Mouse (Mus musculus) spleen, postnatal 14 days (tissue): Measurements from ENCODE around the gene Ap2a1.

Experiments
- DNase-seq, 2 experiments: peaks; one replicate each; pipeline ENCODE4 v3.0.0; 2021 to 2022; ENCODE audit warnings: low spot score in 2 of 2

Gene Ap2a1

GRCm38 (mm10) chr7:44953561-44953960, 24.3 kb upstream of the Ap2a1 start:
- no peak for DNase-seq

DNA sequence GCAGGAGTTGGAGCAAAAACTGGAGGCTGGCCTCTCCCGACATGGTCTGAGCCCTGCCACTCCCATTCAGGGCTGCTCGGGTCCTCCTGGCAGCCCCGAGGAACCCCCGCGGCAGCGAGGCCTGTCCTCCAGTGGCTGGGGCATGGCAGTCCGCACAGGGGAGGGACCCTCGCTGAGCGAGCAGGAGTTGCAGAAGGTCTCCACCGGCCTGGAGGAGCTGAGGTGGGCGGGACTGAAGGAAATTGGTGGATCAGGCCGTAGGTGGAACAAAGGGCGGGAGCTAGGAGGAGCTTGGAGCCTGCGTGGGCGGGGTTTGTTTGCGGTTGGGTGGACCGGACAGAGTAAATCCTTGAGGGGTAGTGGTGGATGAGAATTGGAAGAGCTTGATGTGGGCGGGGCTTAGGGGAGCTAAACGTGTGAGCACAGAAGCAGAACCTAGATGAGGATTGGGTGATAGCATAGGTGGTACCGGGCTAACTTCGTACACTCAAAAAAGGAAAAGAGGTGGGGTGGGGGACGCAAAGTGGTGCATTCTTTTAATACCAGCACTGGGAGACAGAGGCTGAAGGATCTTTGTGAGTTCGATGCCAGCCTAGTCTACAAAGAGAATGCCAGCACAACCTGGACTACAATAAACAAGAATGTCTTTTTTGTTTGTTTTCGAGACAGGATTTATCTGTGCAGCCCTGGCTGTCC, 23.5 kb upstream of the Ap2a1 start:
- DNase-seq, result peak; percentile 54 to 55

- DNase-seq, result no peak
Measured at GRCm38 (mm10) chr7:44951960-44952359, 22.7 kb upstream of the Ap2a1 start.

- DNase-seq, result no peak
Measured at GRCm38 (mm10) chr7:44949922-44950321, 20.6 kb upstream of the Ap2a1 start.

DNA sequence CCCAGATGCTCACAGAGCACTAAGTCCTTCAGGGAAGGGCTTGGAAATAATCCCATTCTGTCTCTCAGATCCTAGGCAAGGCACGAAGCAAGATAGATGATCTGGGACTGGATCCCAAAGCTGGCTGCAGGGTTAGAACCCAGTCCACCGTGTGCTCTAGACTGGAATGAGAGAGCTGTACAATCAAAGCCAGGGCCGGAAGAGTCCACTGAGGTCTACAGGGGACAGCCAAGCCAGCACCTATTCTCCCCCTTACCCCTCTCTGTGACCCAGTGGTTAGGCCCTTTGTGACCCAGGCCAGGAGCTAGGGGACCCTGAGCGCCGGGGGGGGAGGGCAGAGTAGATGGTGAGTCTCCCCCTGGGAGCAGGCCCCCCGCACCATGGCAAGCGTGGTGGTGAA, 13.6 kb upstream of the Ap2a1 start, which contains the start of gene Tsks:
Gene Tsks (plus strand): TSS at position 301 of the 400 bp plus-strand sequence.
- no peak for DNase-seq

- DNase-seq, result no peak
Measured at GRCm38 (mm10) chr7:44938680-44939079, 9.4 kb upstream of the Ap2a1 start.

- DNase-seq, result no peak
Measured at GRCm38 (mm10) chr7:44928570-44928969, 726 bp downstream of the Ap2a1 start.

DNA sequence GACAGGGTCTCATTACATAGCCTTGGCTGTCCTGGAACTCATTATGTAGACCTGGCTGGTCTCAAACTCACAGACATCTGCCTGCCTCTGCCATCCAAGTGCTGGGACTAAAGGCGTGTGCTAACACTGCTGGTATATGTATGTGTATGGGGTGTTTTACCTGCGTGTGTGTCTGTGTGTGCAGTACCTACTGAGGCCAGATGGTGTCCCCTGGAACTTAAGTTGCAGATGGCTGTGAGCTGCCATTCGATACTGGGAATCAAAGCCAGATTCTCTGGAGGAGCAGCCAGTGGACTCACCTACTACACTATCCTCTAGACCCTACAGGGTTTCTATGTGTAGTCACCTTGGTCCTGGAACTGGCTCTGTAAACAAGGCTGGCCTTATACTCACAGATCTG, 3.8 kb downstream of the Ap2a1 start:
- DNase-seq, result no peak

DNA sequence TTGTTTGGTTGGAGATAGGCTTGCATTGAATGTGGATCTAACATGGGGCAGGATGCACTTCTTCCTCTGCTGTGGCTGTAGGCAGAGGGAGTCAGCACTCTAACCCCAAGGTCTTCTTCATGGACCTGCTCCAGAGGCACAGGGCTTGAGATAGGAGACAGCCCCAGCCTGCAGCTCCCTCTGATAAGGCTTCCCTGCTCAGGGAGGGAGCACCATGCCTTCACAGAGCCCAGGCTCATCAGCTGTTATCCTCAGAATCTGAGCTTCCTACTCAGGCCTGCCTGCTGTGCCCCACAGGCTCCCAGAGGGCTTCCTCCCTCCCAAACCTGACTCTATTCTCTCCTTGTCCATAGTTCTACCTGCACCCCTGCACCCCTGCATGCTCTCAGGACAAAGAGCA, 6.8 kb downstream of the Ap2a1 start:
- no peak for DNase-seq

- no peak for DNase-seq
Measured at GRCm38 (mm10) chr7:44919127-44919526, 10.2 kb downstream of the Ap2a1 start.

GRCm38 (mm10) chr7:44918219-44918618, 11.1 kb downstream of the Ap2a1 start:
- no peak for DNase-seq

GRCm38 (mm10) chr7:44916881-44917280, 12.4 kb downstream of the Ap2a1 start:
- no peak for DNase-seq

DNA sequence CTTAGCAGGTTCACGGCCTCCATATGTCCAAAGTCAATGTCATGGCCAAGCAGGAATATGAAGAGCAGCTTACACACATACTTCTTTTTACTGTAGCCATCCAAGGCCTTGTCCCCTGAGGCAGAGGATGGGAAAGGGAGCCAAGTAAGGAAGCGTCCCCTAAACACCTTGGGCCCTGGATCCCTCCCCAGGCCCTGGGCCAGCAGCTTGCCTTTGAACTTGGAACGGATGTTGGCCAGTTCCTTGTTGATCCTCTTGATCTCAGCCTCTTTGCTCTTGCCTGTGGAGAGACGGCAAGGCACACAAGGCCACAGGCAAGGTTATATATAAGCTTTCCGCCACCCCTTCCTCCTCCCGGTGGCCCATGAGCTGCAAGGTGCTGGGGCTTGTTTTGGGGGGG, 13.1 kb downstream of the Ap2a1 start:
- no peak for DNase-seq

GRCm38 (mm10) chr7:44915314-44915713, 14.0 kb downstream of the Ap2a1 start:
- DNase-seq, result no peak

DNA sequence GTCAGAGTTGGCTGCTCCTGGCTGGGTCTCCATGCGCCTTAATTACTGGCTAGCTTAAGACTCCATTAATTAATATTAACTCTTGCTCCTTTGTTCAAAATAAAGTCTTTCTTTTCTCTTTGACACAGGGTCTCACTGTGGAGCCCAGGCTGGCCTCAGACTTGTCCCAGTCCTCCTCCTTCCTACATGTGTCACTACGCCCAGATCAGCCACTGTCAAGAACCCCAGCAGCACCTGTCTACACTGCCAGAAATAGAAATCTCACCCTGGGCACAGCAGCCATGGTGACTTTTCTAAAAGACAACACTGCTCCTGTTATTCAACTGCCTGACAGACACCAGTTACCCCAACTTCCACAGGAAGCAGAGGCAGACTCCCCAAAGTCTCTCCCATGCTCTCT, 14.9 kb downstream of the Ap2a1 start:
- DNase-seq, result no peak

- no peak for DNase-seq
Measured at GRCm38 (mm10) chr7:44908706-44909476, 20.4 kb downstream of the Ap2a1 start.

DNA sequence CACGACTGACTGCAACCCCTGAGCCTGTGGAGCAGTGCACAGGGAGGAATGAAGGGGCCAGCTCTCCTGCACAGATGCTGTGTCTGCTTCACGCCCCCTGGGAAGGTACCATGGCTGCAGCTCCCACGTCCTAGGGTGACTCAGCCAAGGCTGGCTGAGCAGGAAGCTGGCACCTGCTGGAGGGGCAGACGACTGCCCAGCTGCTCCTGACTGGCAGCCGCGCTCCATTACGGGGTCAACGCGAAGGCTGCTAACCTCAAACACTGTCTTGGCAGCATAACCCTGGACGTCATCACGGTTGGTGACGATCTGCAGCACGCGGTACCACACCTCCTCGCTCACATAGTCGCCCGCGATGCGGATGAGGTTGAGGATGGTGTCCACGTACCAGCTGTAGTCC, 23.9 kb downstream of the Ap2a1 start:
- DNase-seq, result no peak

GRCm38 (mm10) chr7:44901230-44901722, 28.0 kb downstream of the Ap2a1 start:
- DNase-seq, result no peak

GRCm38 (mm10) chr7:44900632-44901031, 28.7 kb downstream of the Ap2a1 start:
- DNase-seq, result no peak

- DNase-seq, result peak in 1 of 2 experiments; percentile 18
Measured at GRCm38 (mm10) chr7:44898607-44899006, 30.7 kb downstream of the Ap2a1 start.

- DNase-seq, result no peak
Measured at GRCm38 (mm10) chr7:44896499-44896898, 32.8 kb downstream of the Ap2a1 start.

- DNase-seq, result peak; percentile 65 to 76
Measured at GRCm38 (mm10) chr7:44895593-44896434, 33.5 kb downstream of the Ap2a1 start, which contains the start of gene Fuz. TSS of gene Fuz (plus strand) at chr7:44896079.
